Mouse (Mus musculus) forebrain, embryonic 13.5 days (tissue): ENCODE measurements at regions not wholly inside any gene's neighbourhood (a gene's known extent, or its start where the extent isn't known, plus 50 kb on each side); places are given as distances from the start of the nearest gene placed in this dataset.

ENCODE experiments used
- ATAC-seq: fragments of 200-750 bp; cut with Nextera tagmentation; 2 replicates; pipeline ENCODE4 v1.8.0; 2017
- H3K27ac ChIP-seq: fragments of 300-500 bp; sonication (generic); 2 replicates; pipeline ENCODE4 v1.5.1; 2015; ENCODE audit warnings: inconsistent platforms, mild to moderate bottlenecking, moderate library complexity
- H3K27me3 ChIP-seq: fragments of 300-500 bp; sonication (generic); 2 replicates; pipeline ENCODE4 v1.6.1; 2015; ENCODE audit warnings: mild to moderate bottlenecking, inconsistent platforms
- H3K36me3 ChIP-seq: fragments of 300-500 bp; sonication (generic); 2 replicates; pipeline ENCODE4 v1.6.1; 2015; ENCODE audit warnings: mild to moderate bottlenecking, inconsistent platforms; ENCODE audit not compliant: poor library complexity, severe bottlenecking
- H3K4me1 ChIP-seq: fragments of 300-500 bp; sonication (generic); 2 replicates; pipeline ENCODE4 v1.6.1; 2015; ENCODE audit warnings: inconsistent platforms
- H3K4me2 ChIP-seq: fragments of 300-500 bp; sonication (generic); 2 replicates; pipeline ENCODE4 v1.6.1; 2015; ENCODE audit warnings: inconsistent platforms, mild to moderate bottlenecking, moderate library complexity
- H3K4me3 ChIP-seq: fragments of 300-500 bp; sonication (generic); 2 replicates; pipeline ENCODE4 v1.5.1; 2015; ENCODE audit warnings: mild to moderate bottlenecking, inconsistent platforms
- H3K9ac ChIP-seq: fragments of 300-500 bp; sonication (generic); 2 replicates; pipeline ENCODE4 v1.6.1; 2015; ENCODE audit warnings: mild to moderate bottlenecking, inconsistent platforms
- H3K9me3 ChIP-seq: fragments of 300-500 bp; sonication (generic); replicated peaks from 2 replicates; pipeline ENCODE4 v1.6.1; 2016; ENCODE audit warnings: inconsistent platforms
- WGBS: fragments of 180-500 bp; shearing (Covaris S2); methylation state at CpG from one replicate; pipeline ENCODE4 v1.1.7; 2015; 5-methylcytosine and 5-hydroxymethylcytosine counted together

DNA sequence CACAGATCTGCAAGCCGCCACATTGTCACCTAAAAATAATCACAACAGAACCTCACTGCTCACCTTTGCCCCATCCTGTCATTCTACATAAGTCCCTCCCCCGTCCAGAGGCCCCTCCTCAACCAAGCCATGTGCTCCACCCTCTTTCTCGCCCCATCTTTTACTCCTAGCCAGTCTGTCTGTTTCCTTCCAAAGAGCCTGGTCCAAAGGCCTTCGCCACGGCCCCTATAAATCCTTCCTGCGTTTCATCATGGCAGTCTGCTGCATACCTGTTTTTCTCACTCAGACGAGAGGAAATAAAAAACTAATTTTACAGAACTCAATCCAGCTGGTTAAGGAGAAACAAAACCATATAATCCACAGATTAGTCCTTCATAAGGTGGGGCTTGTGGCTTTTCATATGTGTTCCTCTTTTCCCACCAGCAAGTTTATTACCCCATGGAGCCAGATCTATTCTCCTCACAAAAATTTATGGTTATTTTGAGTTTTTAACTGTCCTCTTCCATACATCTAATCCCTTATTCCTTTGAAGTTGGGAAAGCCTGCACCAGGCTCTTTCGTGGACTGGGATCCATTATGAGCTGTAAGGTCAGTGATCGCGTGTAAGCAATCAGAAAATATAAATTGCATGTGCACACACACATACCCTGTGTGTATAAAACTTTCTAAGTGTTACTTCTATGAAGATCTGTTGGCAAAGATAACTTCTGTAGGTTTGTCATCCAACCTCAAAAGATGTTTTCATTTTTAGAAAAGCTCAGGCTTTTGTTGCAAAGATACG is 236.9 kb upstream of the Rsrc1 start:
- no peaks in the 10 kb centered on the region for H3K36me3 ChIP-seq
- no peak overlapping the region for H3K9ac ChIP-seq
- H3K9me3 ChIP-seq, result no peaks in the 10 kb centered on the region
- no peak for ATAC-seq
- 84% methylated on average over 11 of the region's 11 CpGs for WGBS
- no peak overlapping the region for H3K4me3 ChIP-seq
- peaks cover 89% of the 10 kb centered on the region for H3K27me3 ChIP-seq
- no peak overlapping the region for H3K27ac ChIP-seq
- peaks cover 17% of the 10 kb centered on the region for H3K4me1 ChIP-seq
- no peak overlapping the region for H3K4me2 ChIP-seq

DNA sequence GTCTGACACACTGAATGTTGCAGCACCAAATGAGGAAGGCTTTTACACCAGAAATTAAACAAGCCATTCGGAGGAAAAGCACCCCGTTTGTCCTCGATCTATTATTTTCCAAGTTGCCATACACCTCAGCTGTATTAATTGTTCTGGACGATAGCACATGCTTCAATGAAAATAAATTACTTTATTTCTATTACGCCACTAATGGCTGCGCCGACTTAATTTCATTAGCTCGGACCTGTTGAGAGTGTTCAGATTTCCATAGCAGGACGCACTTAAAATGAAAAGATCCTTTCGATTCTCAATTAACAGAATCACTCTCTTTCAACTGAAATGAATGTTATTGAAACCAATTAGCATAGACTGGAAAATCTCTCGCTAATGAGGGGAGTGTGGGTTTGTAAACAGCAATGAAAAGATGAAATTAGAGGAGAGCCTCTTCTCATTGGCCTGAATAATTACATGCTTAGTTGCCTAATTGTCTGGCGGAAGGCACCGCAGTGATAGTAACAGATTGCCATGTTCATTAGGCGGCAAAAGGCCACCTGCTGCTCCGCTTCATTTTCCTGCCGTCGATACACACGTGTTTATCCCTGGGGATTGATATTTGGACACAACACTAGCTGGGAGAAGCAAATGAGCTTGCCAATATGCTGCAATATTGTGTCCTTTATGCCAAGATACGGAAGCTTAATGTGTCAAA is 234.7 kb upstream of the Rsrc1 start:
- H3K4me3 ChIP-seq, result no peak overlapping the region
- peaks cover 88% of the 10 kb centered on the region for H3K27me3 ChIP-seq
- 8% methylated on average over 19 of the region's 19 CpGs for WGBS

DNA sequence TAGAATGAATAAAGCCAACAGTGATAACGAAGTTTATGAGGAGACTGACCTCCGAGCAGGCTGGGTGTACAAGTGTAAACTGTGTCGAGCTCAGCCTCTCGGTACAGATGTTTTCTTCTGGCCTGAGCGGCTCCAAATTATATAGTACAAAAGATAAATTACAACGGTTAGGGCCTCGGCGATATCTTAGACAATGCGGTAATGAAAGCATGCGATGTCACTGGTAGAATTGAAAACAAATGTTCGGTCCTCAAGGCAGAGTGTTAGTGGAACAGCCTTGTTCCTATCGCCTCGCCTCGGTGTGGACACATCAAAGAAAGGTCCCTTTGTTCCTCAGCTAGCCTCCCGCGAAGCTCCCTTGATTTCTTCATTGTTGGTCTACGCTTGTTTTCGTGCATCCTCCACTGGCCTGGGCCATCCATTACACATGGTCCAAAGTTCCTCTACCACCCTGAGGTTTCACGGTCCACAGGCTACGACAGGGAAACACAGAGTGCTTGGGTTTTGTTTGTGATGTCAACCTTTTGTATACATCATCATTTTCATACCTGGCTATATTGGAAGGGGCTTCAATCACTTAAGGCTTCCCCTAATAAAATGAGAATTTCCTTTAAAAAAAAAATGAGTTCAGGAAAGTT is 234.0 kb upstream of the Rsrc1 start:
- Histone ChIP-seq H3K4me1 (peaks cover 17% of the 10 kb centered on the region), H3K27me3 (peaks cover 85% of the 10 kb centered on the region), H3K4me2 (peak overlapping the region; percentile 48), H3K9me3 (no peaks in the 10 kb centered on the region), H3K27ac (no peak overlapping the region), H3K4me3 (no peak overlapping the region), H3K9ac (no peak overlapping the region), H3K36me3 (no peaks in the 10 kb centered on the region)
- 17% methylated on average over 20 of the region's 20 CpGs for WGBS
- peak; percentile 83 for ATAC-seq

More for the DNA sequence above, 234.7 kb upstream of the Rsrc1 start:
- Histone ChIP-seq H3K36me3 (no peaks in the 10 kb centered on the region), H3K27ac (no peak overlapping the region), H3K9me3 (no peaks in the 10 kb centered on the region), H3K4me1 (peaks cover 17% of the 10 kb centered on the region), H3K9ac (no peak overlapping the region), H3K4me2 (peak overlapping the region; percentile 48)
- peak; percentile 95 for ATAC-seq

DNA sequence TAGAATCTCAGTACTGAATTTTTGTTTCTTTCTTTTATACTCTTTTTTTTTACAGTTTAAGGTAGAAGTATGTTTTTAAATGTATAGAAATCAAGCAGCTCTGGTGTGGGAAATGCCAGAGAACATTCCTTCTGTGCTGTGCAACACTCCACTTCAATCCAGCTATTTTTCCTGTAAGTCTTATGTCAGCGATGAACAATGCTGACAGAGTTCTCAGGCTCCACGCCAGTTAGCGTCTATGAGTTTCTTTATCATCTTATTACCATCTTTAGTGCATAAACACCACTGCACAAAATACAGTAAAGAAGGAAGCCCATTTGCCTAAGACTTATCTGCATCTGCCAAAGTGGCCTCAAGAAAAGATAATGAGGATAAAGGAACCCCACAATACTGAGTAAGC is 223.0 kb upstream of the Rsrc1 start:
- Histone ChIP-seq H3K4me2 (no peak overlapping the region), H3K36me3 (no peaks in the 10 kb centered on the region), H3K27me3 (peaks cover 77% of the 10 kb centered on the region), H3K4me3 (no peak overlapping the region), H3K4me1 (no peaks in the 10 kb centered on the region), H3K27ac (no peak overlapping the region), H3K9ac (no peak overlapping the region), H3K9me3 (no peaks in the 10 kb centered on the region; the same call in 1 of the 2 replicates)
- ATAC-seq, result no peak
- 81% methylated on average over 3 of the region's 3 CpGs for WGBS

DNA sequence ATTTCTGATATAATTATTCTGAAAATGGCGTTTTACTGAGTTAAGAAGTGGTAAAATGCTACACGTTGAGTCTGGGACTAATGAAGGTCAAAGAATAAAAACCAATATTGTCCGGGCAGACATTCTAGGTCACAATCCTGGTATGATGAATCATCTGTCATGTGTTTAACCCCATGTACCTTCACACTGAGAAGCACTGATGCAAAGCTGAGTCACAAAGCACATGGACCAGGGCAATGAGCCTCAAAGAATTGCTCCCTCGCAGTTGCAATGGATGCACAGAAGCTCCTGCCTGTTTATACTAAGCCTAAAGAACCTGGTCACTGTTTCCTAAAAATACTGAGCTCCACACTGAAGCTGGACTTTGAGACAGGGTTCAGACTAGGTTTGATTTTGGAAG is 221.3 kb upstream of the Rsrc1 start:
- 94% methylated on average over 4 of the region's 4 CpGs for WGBS
- Histone ChIP-seq H3K36me3 (no peaks in the 10 kb centered on the region), H3K4me2 (no peak overlapping the region), H3K4me1 (no peaks in the 10 kb centered on the region), H3K4me3 (no peak overlapping the region), H3K9me3 (no peaks in the 10 kb centered on the region), H3K9ac (no peak overlapping the region), H3K27ac (no peak overlapping the region), H3K27me3 (peaks cover 74% of the 10 kb centered on the region)
- ATAC-seq, result no peak

DNA sequence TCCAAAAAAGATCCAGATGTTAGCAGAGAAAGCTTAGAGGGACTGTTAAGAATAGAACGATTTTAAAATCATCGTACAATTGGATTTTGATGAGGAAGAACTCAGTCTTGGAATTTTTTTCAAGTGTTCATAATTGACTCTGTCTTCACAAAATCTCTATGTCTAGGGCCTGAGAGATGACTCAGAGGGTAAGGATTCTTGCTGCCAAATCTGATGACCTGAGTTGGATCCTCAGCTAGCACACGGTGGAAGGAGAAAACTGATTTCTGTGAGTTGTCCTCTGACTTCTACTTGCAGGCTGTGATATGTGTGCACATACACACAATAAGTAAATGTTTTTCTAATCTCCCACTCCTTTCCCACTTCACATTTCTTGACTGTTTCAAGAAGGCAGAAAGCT is 218.7 kb upstream of the Rsrc1 start:
- no peaks in the 10 kb centered on the region for H3K4me1 ChIP-seq
- no peak overlapping the region for H3K4me3 ChIP-seq
- no peak overlapping the region for H3K27ac ChIP-seq
- ATAC-seq, result no peak
- peaks cover 53% of the 10 kb centered on the region for H3K27me3 ChIP-seq
- H3K4me2 ChIP-seq, result no peak overlapping the region
- 87% methylated on average over 3 of the region's 3 CpGs for WGBS
- no peaks in the 10 kb centered on the region for H3K9me3 ChIP-seq
- H3K9ac ChIP-seq, result no peak overlapping the region
- no peaks in the 10 kb centered on the region for H3K36me3 ChIP-seq

DNA sequence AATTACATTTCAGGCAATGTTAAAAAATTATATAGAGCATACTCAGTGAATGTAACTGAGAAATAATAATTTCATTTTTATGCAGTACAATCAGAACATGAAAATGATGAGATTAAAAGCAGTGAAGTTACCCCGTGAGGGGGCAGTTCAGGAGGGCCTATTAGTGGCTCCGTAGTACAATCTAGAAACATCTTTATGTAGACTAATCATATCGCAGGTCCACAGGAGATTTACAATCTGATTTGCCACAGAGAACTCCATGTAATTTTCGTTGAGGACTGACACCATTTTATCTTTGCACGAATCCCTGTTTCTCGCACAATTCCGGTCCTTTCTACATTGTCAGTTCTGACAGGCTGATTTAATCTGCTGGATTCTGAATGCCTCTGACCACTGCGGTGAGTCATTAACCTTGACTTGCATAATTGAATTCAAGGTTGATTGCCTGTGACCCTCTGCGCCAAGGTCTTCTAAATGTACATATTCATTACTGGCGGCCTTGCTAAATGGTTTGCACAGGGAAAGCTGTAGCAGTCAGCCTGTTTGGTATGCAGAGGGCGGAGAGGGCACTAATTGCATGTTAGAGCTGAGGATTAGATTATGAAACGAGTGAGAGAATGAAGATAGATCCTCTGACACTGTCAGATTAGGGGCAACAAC is 183.7 kb upstream of the Rsrc1 start:
- no peak overlapping the region for H3K4me2 ChIP-seq
- ATAC-seq, result peak; percentile 70; the same call in 1 of the 2 replicates
- H3K9ac ChIP-seq, result no peak overlapping the region
- no peaks in the 10 kb centered on the region for H3K27me3 ChIP-seq
- no peak overlapping the region for H3K27ac ChIP-seq
- no peaks in the 10 kb centered on the region for H3K9me3 ChIP-seq
- no peaks in the 10 kb centered on the region for H3K36me3 ChIP-seq
- no peak overlapping the region for H3K4me3 ChIP-seq
- WGBS, result 30% methylated on average over 12 of the region's 12 CpGs
- H3K4me1 ChIP-seq, result peaks cover 11% of the 10 kb centered on the region

DNA sequence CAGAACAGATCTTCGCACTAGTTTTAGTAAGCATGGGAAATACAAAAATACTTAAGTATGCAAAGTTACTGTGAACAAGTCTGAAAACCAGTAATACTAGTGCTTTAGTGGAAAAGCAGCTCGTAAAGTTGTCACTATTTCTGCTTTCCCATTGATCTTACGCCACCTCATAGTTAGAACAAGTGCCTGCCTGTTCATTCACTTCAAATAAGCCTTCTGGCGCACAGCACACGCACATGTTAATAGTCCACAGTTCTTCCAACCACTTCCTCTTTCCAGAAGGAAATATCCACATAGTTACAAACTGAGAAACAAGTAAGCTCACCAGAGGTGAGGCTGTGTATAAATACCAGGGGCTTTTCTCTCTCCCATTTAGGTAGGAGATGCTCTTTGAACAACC is 182.9 kb upstream of the Rsrc1 start:
- Histone ChIP-seq H3K9ac (no peak overlapping the region), H3K9me3 (no peaks in the 10 kb centered on the region), H3K27ac (no peak overlapping the region), H3K27me3 (no peaks in the 10 kb centered on the region), H3K36me3 (no peaks in the 10 kb centered on the region), H3K4me3 (no peak overlapping the region), H3K4me1 (peaks cover 11% of the 10 kb centered on the region), H3K4me2 (no peak overlapping the region)
- no peak for ATAC-seq
- 74% methylated on average over 5 of the region's 5 CpGs for WGBS

DNA sequence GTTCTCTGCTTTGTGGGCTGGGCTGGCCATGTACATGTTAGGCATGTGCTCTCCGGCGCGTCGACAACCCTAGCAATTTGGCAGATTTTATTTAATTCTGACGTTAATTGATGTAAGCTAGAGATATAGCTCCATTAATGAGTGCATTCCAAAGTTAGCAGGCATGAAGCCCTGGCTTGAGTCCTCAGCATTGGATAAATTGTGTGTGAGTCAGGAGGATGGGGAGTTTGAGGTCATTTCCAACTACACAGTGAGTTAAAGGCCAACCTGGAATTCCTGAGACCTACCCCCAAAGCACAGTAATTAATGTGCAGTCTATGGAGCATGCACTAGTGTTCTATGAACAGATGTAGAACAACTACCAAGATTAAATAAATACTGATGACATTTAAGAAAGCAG is 178.7 kb upstream of the Rsrc1 start:
- Histone ChIP-seq H3K4me3 (no peak overlapping the region), H3K9me3 (no peaks in the 10 kb centered on the region), H3K27ac (no peak overlapping the region), H3K36me3 (no peaks in the 10 kb centered on the region), H3K27me3 (no peaks in the 10 kb centered on the region), H3K4me1 (peaks cover 8% of the 10 kb centered on the region), H3K4me2 (no peak overlapping the region), H3K9ac (no peak overlapping the region)
- no peak for ATAC-seq
- WGBS, result 86% methylated on average over 5 of the region's 5 CpGs

DNA sequence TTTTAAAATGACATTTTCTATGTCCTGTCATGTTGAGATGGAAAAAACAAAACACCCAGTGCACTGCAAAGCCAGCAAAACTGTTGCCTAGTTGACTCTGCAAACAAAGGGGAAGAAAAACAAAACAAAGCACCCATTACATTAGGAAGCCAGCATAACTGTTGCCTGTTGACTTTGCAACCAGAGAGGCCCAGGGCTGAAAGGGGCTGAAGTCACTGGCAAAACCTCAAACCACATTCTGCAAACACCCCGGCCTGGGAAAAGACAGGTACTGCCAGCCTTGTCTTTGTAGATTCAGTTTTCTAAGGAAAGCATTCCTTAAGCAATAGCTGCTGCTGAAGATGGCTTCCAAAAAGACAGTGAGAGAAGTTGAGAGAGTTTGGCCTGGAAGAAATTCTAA is 175.0 kb upstream of the Rsrc1 start:
- H3K27ac ChIP-seq, result no peak overlapping the region
- no peak overlapping the region for H3K4me3 ChIP-seq
- WGBS, result 77% methylated on average over 1 of the region's 1 CpGs
- H3K9ac ChIP-seq, result no peak overlapping the region
- no peak overlapping the region for H3K4me2 ChIP-seq
- no peaks in the 10 kb centered on the region for H3K27me3 ChIP-seq
- no peaks in the 10 kb centered on the region for H3K4me1 ChIP-seq
- no peak for ATAC-seq
- no peaks in the 10 kb centered on the region for H3K9me3 ChIP-seq
- H3K36me3 ChIP-seq, result no peaks in the 10 kb centered on the region

DNA sequence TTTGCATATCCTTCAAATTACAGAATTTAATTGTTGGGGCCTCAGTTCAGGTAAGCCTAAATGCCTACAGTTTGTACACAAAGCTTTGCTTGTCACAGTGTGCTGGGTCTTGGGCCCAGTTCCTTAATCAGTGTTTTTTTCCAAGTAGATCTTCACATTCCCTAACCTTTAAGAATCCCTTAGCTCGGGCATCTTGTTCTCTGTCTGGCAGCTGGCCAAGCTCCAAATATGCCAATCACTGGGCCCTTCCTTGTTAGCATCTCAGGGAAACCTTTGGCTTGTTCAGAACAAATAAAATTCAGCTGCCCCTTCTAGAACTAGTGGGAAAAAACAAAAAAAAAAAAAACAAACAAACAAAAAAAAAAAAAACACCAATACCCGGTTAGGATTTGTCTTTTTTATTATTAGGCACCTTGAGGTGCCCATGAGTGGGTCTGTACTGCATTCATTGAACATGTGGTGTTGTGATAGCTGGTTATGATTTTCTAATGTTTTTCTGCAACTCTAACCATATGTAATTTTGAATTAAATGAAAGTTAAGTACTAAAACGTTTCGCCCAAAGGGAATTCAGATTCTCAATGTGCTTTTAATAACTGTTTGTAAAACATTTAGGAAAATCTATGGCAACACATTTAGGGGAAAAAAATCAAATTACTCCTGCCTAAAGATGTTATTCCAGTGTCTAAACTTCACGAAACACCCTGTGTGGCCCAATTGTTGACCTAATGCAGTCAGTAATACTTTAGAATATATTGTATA is 168.3 kb upstream of the Rsrc1 start:
- no peaks in the 10 kb centered on the region for H3K27me3 ChIP-seq
- ATAC-seq, result peak; percentile 57; the same call in 1 of the 2 replicates
- no peaks in the 10 kb centered on the region for H3K9me3 ChIP-seq
- no peak overlapping the region for H3K4me3 ChIP-seq
- no peak overlapping the region for H3K9ac ChIP-seq
- no peak overlapping the region for H3K27ac ChIP-seq
- peaks cover 4% of the 10 kb centered on the region for H3K4me1 ChIP-seq
- WGBS, result 62% methylated on average over 5 of the region's 5 CpGs
- H3K36me3 ChIP-seq, result no peaks in the 10 kb centered on the region
- no peak overlapping the region for H3K4me2 ChIP-seq
